Mouse (Mus musculus) cerebellum, adult 2 months (tissue): ENCODE results near the gene Olfr685. TPM values are rescaled to one million over a fixed set of nuclear protein-coding genes. Genes with fewer than 3 reads are reported as not detected.

ENCODE experiments used
- DNase-seq, 2 experiments: peaks; one replicate each; pipeline ENCODE4 v3.0.0; 2021
- H3K27ac ChIP-seq: fragments of 200-500 bp; 2 replicates; pipeline ENCODE4 v1.5.1; 2012; ENCODE audit warnings: low read length, control low read depth, inconsistent platforms; ENCODE audit not compliant: insufficient read depth
- H3K27me3 ChIP-seq: fragments of 200-500 bp; 2 replicates; pipeline ENCODE4 v1.6.1; 2012; ENCODE audit warnings: inconsistent platforms, mild to moderate bottlenecking, low read length, moderate library complexity; ENCODE audit not compliant: control insufficient read depth, insufficient read depth
- H3K4me1 ChIP-seq: fragments of 200-500 bp; 2 replicates; pipeline ENCODE4 v1.6.1; 2011; ENCODE audit warnings: low read length; ENCODE audit not compliant: control insufficient read depth, insufficient read depth
- H3K4me3 ChIP-seq: fragments of 200-500 bp; replicated peaks from 2 replicates; pipeline ENCODE3; 2011; ENCODE audit warnings: mild to moderate bottlenecking, low read depth, low read length, control low read depth; ENCODE audit not compliant: insufficient read depth
- CTCF ChIP-seq: fragments of 200-500 bp; IDR thresholded peaks from 2 replicates; pipeline ENCODE4 v1.5.1; 2011; ENCODE audit warnings: low read depth, mild to moderate bottlenecking, control low read depth, low read length, moderate library complexity, borderline replicate concordance; ENCODE audit not compliant: insufficient read depth
- POLR2A ChIP-seq: fragments of 200-500 bp; IDR thresholded peaks from 2 replicates; pipeline ENCODE4 v1.6.1; 2011; ENCODE audit warnings: low read length, control low read depth, borderline replicate concordance; ENCODE audit not compliant: insufficient read depth
- WGBS: fragments of 180-500 bp; shearing (Covaris S2); methylation state at CpG from one replicate; pipeline ENCODE4 v1.1.7; 2018; 5-methylcytosine and 5-hydroxymethylcytosine counted together
- polyA plus RNA-seq: library from polyadenylated mRNA; depleted of rRNA; stranded (reverse); fragments of >200 nt; gene quantifications from 2 replicates; pipeline ENCODE4 v1.2.3, GENCODE M21; 2012; rRNA removed

The Olfr685 gene
- polyA plus RNA-seq = not detected in 2 replicates

DNA sequence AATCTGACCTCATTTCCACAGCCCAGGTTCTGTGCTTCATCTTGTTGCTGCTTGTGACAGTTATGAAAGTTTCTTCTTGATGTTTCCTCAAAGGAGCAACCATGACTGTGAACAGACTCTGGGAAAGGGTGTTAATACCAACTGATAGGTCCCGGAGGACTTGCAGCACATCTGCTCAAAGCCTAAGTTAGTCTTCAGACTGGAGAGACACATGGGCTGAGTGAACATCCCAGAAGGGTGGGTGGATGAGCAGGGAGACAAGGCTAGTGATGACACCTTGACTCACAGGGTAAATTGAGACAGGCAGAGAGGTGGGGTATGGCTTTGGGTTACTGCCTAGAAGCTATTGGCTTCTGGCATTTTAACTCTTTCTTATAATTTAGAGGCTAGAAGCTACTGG, at the start of gene Olfr685:
Olfr685 (minus strand) TSS at position 101 of the 400 bp plus-strand sequence.
- no peak for DNase-seq

GRCm38 (mm10) chr7:105229386-105229785, 43.6 kb upstream of the Olfr685 start:
- Histone ChIP-seq H3K27me3 (no peaks in the 10 kb centered on the region), H3K4me3 (no peak overlapping the region), H3K4me1 (no peaks in the 10 kb centered on the region), H3K27ac (no peak overlapping the region)
- no peak for TF ChIP-seq POLR2A
- TF ChIP-seq CTCF = no peak
- WGBS = 93% methylated on average over 2 of the region's 2 CpGs
- no peak for DNase-seq

More for the DNA sequence above, at the start of gene Olfr685:
- 85% methylated on average over 1 of the region's 1 CpGs for WGBS
- Histone ChIP-seq H3K27me3 (no peaks in the 10 kb centered on the region), H3K4me1 (no peaks in the 10 kb centered on the region), H3K27ac (no peak within 1 kb of the TSS), H3K4me3 (no peak within 1 kb of the TSS)
- TF ChIP-seq POLR2A = no peak
- no peak for TF ChIP-seq CTCF

DNA sequence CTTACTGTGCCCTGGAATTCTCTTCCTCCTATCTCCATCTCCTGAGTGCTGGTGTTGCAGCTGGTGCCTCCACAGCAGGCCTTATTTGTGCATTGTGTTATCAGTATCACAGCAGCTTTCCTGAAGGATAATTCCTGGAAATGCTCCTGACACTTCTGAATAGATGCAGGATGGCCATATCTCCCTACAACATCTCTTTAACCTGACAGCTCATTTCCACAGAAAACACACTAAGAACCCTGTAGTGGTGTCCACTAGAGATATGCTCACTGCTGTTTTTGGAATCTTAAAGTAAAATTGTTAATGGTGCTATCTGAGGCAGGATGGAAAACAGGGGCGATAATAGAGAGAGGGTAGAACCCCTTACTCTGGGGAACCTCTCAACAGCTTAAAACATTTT, 42.3 kb upstream of the Olfr685 start:
- TF ChIP-seq CTCF = no peak
- no peak for TF ChIP-seq POLR2A
- DNase-seq = no peak
- Histone ChIP-seq H3K4me3 (no peak overlapping the region), H3K4me1 (no peaks in the 10 kb centered on the region), H3K27me3 (no peaks in the 10 kb centered on the region), H3K27ac (no peak overlapping the region)
- WGBS = 96% methylated on average over 1 of the region's 1 CpGs

DNA sequence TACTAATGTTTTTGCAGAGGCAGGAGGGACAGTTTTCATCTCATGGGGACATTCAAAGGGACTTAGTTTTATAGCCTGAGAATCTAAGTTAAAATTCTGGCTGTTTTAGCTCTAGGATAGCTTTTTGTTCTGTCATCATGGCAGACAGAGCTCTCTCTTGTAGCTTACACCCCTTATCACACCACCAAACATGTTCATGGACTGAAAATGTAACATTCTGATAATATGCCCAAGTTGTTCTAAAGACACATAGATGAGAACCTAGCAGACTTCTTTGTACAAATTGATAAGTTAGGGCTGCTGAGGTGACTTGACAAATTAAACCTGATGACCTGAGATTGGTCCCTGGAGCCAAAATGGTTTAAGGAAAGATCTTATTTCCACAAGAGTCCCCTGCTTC, 40.9 kb upstream of the Olfr685 start:
- DNase-seq = no peak
- no peaks in the 10 kb centered on the region for H3K27me3 ChIP-seq
- no peak overlapping the region for H3K27ac ChIP-seq
- H3K4me1 ChIP-seq = no peaks in the 10 kb centered on the region
- TF ChIP-seq POLR2A (no peak), CTCF (no peak)
- H3K4me3 ChIP-seq = no peak overlapping the region

DNA sequence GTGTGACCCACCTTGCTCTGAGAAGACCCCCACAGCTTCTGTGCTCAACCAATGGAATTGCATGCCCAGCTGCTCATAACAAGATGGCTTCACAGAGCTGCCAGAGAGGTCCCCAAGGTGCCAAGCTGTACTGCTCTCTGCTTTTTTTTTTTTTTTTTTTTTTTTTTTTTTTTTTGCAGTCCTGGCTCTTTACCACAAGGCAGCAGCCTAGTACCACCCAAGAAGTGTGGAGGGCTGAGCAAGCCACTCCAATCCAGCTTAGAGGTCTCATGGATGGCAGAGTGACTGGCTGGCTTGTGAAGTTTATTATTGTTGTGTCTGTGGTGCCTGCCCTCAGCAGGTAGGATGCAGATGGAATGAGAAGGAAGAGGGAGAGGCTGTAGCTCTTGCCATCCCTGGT, 40.3 kb upstream of the Olfr685 start:
- Histone ChIP-seq H3K4me3 (no peak overlapping the region), H3K4me1 (no peaks in the 10 kb centered on the region), H3K27me3 (no peaks in the 10 kb centered on the region), H3K27ac (no peak overlapping the region)
- no peak for DNase-seq
- TF ChIP-seq CTCF (no peak), POLR2A (no peak)

DNA sequence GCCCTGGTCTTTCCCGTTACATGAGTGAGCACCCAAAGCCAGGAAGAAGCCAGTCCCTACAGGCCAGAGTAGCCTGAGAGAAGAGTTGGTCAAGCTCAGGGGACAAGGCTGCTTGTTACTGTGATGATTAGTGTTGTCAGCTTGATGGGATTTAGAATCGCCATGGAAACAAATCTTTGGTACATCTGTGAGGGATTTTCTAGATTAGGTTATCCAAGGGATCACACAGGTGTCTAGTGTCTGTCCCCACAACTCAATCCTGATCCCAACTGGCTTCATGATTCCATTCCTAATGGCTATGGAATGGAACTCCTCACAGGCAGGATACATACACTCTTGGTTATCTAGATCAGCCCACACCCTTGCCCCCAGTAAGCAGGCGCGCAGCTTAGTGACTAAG, 32.5 kb upstream of the Olfr685 start:
- DNase-seq = no peak
- no peaks in the 10 kb centered on the region for H3K4me1 ChIP-seq
- no peak overlapping the region for H3K4me3 ChIP-seq
- H3K27me3 ChIP-seq = no peaks in the 10 kb centered on the region
- no peak for TF ChIP-seq POLR2A
- TF ChIP-seq CTCF = no peak
- no peak overlapping the region for H3K27ac ChIP-seq
- 76% methylated on average over 4 of the region's 4 CpGs for WGBS

DNA sequence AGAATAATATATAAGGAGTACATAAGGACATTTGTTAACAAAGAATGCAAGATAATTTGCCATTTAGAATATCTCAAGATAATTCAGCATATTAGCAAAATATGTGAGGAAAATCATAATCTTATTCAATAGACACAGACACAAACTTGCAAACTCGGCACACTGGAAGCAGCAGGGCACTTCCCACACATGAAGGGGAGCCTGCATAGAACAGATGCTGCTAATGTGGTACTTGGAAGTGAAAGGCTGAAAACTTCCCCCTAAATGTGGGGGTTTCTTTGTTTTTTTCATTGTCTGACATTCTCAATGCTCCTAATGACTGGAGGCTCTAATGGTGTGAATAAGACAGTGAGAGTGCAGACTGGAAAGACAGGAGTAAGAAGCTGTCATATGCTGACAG, 28.9 kb upstream of the Olfr685 start:
- DNase-seq = no peak
- Histone ChIP-seq H3K27ac (no peak overlapping the region), H3K27me3 (no peaks in the 10 kb centered on the region), H3K4me3 (no peak overlapping the region), H3K4me1 (no peaks in the 10 kb centered on the region)
- no peak for TF ChIP-seq POLR2A
- TF ChIP-seq CTCF = no peak
- 26% methylated on average over 1 of the region's 1 CpGs for WGBS

DNA sequence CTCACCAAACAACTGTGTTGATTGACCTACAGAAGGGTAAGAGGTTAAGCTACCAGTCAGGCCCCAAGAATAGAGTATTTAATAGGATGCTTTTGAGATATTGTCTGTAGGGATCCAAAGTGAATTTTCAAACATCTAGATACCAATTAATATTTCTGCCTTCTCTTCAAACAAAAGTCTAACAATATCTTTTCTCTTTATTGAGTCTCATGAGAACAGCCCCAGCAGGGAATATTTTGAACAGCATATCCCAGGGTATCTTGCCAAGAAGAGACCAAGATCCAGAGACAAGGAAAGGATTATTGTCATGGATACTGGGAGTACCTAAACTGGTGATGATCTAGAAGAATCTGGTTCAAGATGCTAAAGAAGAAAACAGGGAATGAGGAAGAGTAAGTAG, 21.6 kb upstream of the Olfr685 start, which contains the start of gene Olfr686:
Olfr686 (minus strand) TSS at position 101 of the 400 bp plus-strand sequence.
- TF ChIP-seq POLR2A (no peak), CTCF (no peak)
- H3K27ac ChIP-seq = no peak within 1 kb of the TSS
- DNase-seq = no peak
- no peaks in the 10 kb centered on the region for H3K27me3 ChIP-seq
- H3K4me1 ChIP-seq = no peaks in the 10 kb centered on the region
- H3K4me3 ChIP-seq = no peak within 1 kb of the TSS
